Mouse (Mus musculus) lung, postnatal 36 days (tissue): ENCODE results near the gene Eif1ax.
"Not testable (repeated sequence)": the region's sequence is repeated elsewhere in the genome, so short reads cannot be mapped to it uniquely, and the experiment has no call there.

ENCODE experiments used
- DNase-seq: peaks from one replicate; pipeline ENCODE4 v3.0.0; 2022; ENCODE audit warnings: mixed read lengths

The Eif1ax gene

DNA sequence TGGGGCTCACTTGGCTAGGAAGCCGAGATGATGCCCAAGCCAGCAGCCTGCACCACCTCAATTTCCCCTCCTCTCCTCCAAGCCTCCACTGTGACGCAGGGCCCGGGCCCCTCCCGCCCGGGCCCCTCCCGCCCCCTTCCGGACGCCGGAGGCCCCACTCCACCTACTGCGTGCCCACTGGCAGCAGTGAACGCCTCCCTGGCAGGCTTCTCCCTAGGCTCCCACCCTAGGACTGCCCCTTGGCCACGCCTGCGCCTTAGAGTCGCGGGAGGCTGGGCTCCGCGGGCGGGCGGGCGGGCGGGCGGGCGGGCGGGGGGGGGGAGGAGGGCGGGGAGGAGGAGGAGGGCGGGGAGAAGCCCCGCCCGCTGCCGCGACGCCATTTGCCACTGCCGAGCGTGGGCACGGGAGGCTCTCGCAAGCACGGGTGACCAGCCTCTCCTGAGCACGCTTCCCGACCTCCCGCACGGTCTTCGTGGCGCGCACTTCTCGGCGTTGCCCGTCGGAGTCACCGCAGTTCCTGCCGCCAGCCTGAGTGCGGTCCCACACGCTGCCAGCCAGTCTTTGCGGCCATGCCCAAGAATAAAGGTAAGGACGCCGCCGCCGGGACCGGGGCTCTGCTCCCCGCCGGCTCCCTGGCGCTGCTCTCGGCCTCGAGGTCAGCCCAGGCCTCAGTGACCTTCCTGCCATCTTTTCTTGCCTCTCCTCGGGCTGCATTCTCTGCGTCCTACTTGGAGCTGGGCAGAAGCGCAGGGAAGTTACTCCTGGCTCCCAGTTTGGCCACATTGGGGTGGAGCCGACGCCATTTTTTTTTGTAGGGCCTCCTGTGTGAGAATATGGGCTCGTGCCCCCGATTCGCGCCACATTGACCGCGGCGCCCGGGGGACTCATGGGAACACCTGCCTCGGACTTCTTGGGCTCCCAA, at the start of gene Eif1ax:
TSS of gene Eif1ax (plus strand) at position 348 of the 922 bp plus-strand sequence.
- peak; percentile 80 for DNase-seq

DNA sequence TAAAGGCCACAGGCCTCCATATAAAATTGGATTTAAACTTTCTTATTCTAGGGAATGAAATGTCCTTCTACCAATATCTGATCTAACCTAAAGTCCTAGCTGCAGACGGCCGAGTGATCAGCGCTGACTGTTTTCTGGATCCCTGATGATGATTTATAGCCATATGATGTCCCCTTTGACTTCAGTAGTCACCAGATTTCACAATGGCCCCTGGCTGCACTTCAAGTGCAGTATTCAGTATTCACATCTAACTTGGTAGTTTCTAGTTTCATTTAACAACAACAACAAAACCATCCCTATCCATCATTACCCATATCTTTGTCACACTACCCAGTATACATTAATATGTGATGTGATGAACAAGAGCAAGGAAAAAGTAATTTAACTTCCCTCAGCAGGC, 7.5 kb upstream of the Eif1ax start:
- no peak for DNase-seq

DNA sequence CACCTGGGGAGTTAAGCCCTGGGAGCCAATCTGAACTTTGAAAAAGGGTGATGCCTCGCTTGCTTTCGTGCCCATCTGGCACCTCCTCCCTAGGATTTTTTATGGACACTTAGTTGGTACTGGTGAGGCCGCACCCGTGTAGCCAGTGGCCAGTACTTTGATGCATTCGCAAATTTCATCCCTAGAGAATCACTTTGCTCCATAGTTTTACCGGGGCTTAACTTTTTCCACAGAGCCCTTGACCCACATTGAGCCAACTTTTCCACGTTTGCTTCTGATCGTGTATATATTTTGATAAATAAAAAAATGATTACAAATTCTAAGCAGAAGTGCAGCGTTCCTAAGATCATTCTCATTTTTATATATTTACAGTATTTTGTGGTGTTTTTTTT, 771 bp downstream of the Eif1ax start:
- no peak for DNase-seq

DNA sequence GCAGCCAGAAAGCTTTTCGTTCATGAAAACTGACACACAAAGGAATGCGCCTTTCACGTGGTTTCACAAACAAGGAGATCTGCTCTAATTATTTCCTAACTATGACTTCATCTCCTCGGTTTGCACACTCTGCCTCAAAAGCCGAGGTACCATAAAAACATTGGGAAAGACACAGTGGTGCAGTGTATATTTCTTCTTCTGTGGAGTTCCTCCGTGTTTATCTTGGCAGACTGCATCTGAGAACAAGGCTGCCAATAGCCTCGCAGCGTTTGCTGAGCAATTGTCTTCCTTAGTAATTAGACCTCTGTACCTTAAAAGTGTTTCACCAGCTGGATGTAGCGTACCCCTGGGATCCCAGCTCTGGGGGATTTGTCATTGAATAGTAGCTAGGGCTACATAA, 15.1 kb downstream of the Eif1ax start:
- DNase-seq = no peak

DNA sequence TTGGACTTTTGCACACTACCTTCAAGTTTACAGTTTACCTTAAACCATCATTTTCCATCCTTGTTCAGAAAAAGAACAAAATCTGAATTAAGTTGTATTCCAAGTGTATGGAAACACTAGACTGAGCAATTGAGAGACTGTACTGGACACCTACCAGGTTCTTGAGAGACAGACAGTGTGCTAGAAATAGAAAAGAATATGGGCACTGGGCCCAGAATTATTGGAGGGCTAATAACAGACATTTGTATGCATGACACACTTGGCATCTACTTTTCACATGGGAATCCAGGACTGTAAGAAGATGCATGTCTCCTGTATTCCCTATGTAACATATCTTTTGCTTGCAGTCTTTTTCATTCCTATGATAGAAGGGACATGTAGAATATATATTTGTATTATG, 17.0 kb downstream of the Eif1ax start:
- DNase-seq = no peak

DNA sequence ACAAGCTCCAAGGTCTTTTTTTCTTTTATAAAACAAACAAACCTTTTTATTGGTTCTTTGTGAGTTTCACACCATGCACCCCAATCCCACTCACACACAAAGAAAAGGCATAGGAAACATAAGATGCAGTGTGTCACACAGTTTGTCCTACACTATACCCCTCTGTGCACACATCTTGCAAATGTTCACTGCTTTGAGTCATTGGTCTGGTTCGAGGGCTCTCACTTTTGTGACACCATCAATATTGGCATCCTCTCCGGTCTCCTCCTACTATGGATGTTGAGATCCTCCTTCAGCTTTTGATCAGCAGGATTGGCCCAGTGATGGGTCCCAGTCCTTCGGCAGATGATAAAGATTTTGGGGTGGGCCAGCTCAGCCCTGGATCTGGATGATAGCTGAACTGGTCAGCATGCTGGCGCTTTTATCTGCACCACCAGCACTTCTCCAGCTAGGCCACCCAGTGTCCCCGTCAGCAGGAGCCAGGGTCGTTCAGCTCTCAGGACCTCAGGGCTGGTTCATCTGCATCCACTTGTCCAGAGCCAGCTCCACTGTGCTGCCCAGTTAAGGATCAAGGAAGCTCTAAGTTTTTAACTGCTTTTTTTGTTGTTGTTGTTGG, 18.5 kb downstream of the Eif1ax start:
- no peak for DNase-seq

DNA sequence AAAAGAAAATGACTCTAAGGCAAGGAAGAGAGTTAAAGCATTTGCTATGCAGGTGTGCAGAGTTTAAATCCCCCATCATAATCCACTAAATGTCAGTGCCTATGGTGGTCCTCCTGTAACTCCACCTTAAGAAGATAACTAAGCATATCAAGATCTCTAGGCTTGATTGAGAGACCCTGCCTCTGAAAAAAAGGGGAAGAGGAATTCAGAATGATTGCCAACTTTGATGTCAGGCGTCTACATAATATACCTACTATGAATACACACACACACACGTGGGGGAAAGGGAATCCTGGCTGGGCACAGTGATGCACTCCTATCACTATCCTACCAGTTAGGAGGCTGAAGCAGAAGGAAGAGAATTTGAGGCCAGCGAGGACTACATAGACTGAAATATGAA, 19.3 kb downstream of the Eif1ax start:
- DNase-seq = no peak

DNA sequence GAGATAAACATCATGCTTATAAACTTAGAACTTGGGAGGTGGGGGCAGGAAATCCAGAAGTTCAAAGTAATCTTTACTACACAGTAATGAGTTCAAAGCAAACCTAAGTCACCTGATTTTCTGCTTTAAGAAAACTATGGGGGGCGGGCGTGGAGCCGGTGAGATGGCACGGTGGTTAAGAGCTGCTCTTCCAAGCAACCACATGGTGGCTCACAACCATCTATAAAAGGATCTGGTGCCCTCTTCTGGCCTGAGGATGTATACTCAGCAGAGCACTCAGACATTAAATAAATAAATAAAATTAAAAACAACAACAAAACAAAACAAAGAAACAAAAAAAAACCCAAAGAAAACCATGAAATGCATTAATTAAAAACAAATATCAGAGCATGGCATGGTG, 37.3 kb downstream of the Eif1ax start:
- peak; percentile 39 for DNase-seq

DNA sequence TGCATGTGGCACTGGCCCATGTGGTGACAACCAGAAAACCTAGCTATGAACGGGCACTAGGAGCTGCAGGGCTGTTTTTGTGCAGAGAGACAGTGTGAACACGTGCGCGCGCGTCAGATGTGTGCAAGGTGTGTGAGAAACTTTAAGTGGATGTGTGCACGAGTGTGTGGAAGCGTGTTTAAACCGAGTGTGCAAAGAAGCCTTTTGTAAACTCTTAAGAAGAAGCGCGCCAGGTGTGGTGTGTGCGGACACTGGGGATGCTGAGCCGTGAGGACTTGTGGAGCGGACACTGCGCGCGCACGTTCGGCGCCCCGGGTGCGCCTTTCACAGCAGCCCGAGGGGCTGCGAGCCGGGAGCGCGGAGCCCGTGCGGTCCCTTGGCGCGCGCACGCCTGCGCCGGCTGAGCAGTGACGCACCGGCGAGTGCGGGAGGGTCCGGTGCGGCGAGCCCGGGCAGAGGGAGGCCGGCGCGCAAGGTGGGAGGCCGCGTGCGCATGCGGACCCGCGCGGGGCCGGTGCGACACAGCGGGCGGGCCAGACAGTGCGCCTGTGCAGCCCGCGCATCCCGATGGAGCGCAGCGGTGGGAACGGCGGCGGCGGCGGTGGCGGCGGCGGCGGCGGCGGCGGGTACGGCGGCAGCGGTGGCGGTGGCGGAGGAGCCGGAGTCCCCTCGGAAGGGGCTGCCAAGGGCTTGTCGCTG, 42.3 kb downstream of the Eif1ax start, which contains the start of gene Map7d2:
TSS of gene Map7d2 (plus strand) at position 443 of the 699 bp plus-strand sequence.
- DNase-seq = no peak

DNA sequence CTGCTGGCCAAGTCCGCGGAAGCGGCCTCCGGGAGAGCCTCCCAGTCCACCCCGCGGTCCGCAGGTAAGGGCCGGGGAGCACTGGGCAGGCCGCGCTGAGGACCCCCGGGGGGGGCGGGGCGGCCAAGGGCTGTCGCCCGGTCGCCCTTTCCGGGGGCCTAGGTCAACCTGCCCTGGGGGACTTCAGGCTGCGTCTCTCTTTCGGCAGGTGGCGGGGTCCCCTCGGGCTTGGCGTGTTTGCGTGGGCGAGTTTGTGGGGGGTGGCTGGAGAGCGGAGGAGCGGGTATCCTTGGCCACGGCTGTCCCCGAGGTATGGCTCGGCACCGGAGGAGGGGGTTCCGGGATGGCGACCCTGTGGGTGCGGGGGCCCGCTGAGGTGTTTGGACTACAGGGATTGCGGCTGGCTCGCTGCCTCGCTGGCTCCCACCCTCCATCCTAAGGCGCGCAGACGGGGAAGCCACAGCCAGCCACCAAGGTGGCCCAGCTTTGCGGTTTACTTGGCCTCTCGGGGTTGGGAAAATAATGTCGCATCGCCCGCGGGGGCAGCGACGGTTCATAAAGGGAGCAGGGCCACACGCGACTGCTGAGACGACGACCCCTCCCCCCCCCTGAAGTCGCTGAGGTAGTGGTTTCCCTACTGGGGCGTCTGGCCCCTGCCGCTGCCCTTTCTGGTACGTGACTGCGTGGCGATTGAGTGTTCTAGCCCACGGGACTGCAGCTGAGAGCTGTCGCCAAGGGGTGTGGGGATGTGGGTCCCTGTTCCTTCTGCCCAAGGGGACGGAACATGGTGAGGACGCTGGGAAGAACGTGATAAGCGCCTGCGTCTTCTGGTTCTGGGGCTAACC, 43.1 kb downstream of the Eif1ax start:
- no peak for DNase-seq

DNA sequence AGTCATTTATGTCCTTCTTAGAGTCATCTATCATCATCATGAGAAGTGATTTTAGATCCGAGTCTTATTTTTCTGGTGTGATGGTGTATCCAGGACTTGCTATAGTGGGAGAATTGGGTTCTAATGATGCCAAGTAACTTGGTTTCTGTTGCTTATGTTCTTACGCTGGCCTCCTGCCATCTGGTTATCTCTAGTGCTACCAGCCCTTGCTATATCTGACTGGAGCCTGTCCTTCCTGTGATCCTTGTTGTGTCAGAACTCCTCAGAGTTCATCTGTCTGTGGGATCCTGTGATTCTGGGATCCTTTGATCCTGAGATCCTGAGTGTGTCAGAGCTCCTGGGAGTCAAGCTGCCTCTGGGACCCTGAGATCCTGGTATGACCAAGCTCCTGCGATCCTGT, 58.5 kb downstream of the Eif1ax start:
- not testable (repeated sequence) for DNase-seq
